Mouse (Mus musculus): ENCODE data around the gene Slc27a2.
"Not testable (repeated sequence)": the region's sequence is repeated elsewhere in the genome, so short reads cannot be mapped to it uniquely, and the experiment has no call there.

Slc27a2 gene

GRCm38 (mm10) chr2:126552357-126553290 is at the start of gene Slc27a2:
Slc27a2 (plus strand) TSS chr2:126552407.
- no peak for DNase-seq (ENCODE audit: extremely low read depth, insufficient read length, low spot score)

GRCm38 (mm10) chr2:126505156-126505555 is 47.1 kb upstream of the Slc27a2 start:
- DNase-seq (ENCODE audit: extremely low read depth, insufficient read length, low spot score): no peak

GRCm38 (mm10) chr2:126507477-126507876 is 44.7 kb upstream of the Slc27a2 start:
- DNase-seq (ENCODE audit: extremely low read depth, insufficient read length, low spot score): no peak

- no peak for DNase-seq (ENCODE audit: extremely low read depth, insufficient read length, low spot score)
These were observed 44.0 kb upstream of the Slc27a2 start for GRCm38 (mm10) chr2:126508228-126508627.

- DNase-seq (ENCODE audit: extremely low read depth, insufficient read length, low spot score): no peak
These were observed 37.0 kb upstream of the Slc27a2 start for GRCm38 (mm10) chr2:126515069-126515826.

GRCm38 (mm10) chr2:126519872-126520581 is 32.2 kb upstream of the Slc27a2 start:
- no peak for DNase-seq (ENCODE audit: extremely low read depth, insufficient read length, low spot score)

GRCm38 (mm10) chr2:126520828-126521227 is 31.4 kb upstream of the Slc27a2 start:
- no peak for DNase-seq (ENCODE audit: extremely low read depth, insufficient read length, low spot score)

- DNase-seq (ENCODE audit: extremely low read depth, insufficient read length, low spot score): no peak
These were observed 30.7 kb upstream of the Slc27a2 start for GRCm38 (mm10) chr2:126521471-126521870.

- DNase-seq (ENCODE audit: extremely low read depth, insufficient read length, low spot score): no peak
These were observed 30.2 kb upstream of the Slc27a2 start for GRCm38 (mm10) chr2:126522056-126522455.

GRCm38 (mm10) chr2:126523101-126523745 is 29.0 kb upstream of the Slc27a2 start:
- not testable (repeated sequence) for DNase-seq (ENCODE audit: extremely low read depth, insufficient read length, low spot score)

GRCm38 (mm10) chr2:126524271-126524670 is 27.9 kb upstream of the Slc27a2 start:
- DNase-seq (ENCODE audit: extremely low read depth, insufficient read length, low spot score): no peak

GRCm38 (mm10) chr2:126527461-126527860 is 24.7 kb upstream of the Slc27a2 start:
- no peak for DNase-seq (ENCODE audit: extremely low read depth, insufficient read length, low spot score)

- DNase-seq (ENCODE audit: extremely low read depth, insufficient read length, low spot score): no peak
These were observed 21.6 kb upstream of the Slc27a2 start for GRCm38 (mm10) chr2:126530581-126530980.

- no peak for DNase-seq (ENCODE audit: extremely low read depth, insufficient read length, low spot score)
These were observed 14.6 kb upstream of the Slc27a2 start for GRCm38 (mm10) chr2:126537654-126538053.

- no peak for DNase-seq (ENCODE audit: extremely low read depth, insufficient read length, low spot score)
These were observed 11.7 kb upstream of the Slc27a2 start for GRCm38 (mm10) chr2:126540390-126540925.

- no peak for DNase-seq (ENCODE audit: extremely low read depth, insufficient read length, low spot score)
These were observed 10.0 kb upstream of the Slc27a2 start for GRCm38 (mm10) chr2:126542211-126542610.

- DNase-seq (ENCODE audit: extremely low read depth, insufficient read length, low spot score): no peak
These were observed 6.9 kb upstream of the Slc27a2 start for GRCm38 (mm10) chr2:126545297-126545696.

- DNase-seq (ENCODE audit: extremely low read depth, insufficient read length, low spot score): no peak
These were observed 5.8 kb upstream of the Slc27a2 start for GRCm38 (mm10) chr2:126546392-126546791.

- no peak for DNase-seq (ENCODE audit: extremely low read depth, insufficient read length, low spot score)
These were observed 2.5 kb upstream of the Slc27a2 start for GRCm38 (mm10) chr2:126549681-126550080.

- no peak for DNase-seq (ENCODE audit: extremely low read depth, insufficient read length, low spot score)
These were observed 840 bp upstream of the Slc27a2 start for GRCm38 (mm10) chr2:126551244-126551890.
